ENCODE assay signal across 8 mouse cellular contexts in genomic region chr11:75164750-75165149, GRCm38 (mm10). TPM values are rescaled to one million over a fixed set of nuclear protein-coding genes. Genes with fewer than 3 reads are reported as not detected.
DNase-seq lines count a peak whose midpoint lies in the region; ATAC-seq and TF ChIP-seq lines count a peak whose summit lies in the region.

No protein-coding gene starts in this region.

- H3K4me1 ChIP-seq in brown adipose tissue, adult 24 weeks (ENCODE audit: control insufficient read depth, insufficient read depth, insufficient read length, low read length), result peaks cover 9% of the 10 kb centered on the region; the same call in 1 of the 2 replicates
- peaks cover 57% of the 10 kb centered on the region for H3K4me1 ChIP-seq in megakaryocyte, embryonic 14.5 days

- peaks cover 21% of the 10 kb centered on the region for H3K9me3 ChIP-seq in megakaryocyte, embryonic 14.5 days

- peaks cover 51% of the 10 kb centered on the region for H3K27me3 ChIP-seq in megakaryocyte, embryonic 14.5 days (replicated peaks)

- peak; percentile 50 for TF ChIP-seq CTCF in layer of hippocampus, adult 2 months (conservative IDR thresholded peaks at IDR 0.05)

- H3K36me3 ChIP-seq in megakaryocyte, embryonic 14.5 days (replicated peaks; ENCODE audit: low read length), result peaks cover 48% of the 10 kb centered on the region

- H3K4me3 ChIP-seq in layer of hippocampus, adult 2 months, result no peak overlapping the region; the same call in 1 of the 2 replicates
- peak overlapping the region; percentile 84 for H3K4me3 ChIP-seq in brown adipose tissue, adult 24 weeks (ENCODE audit: insufficient read depth, low read depth, low read length)
- H3K4me3 ChIP-seq in megakaryocyte, embryonic 14.5 days (replicated peaks), result peak overlapping the region; percentile 74

- no peak for DNase-seq in layer of hippocampus, adult 2 months (ENCODE audit: low spot score in 2 of 2)
- no peak for DNase-seq in layer of hippocampus, adult 18-20 months (ENCODE audit: low spot score in 2 of 2)
- DNase-seq in cerebellum, postnatal 36 days, result no peak
- no peak for DNase-seq in spleen, adult 18-20 months
- no peak for DNase-seq in thymus, postnatal 14 days

- ATAC-seq in hematopoietic stem cell, adult 5-6 weeks (replicated peaks in 1 of 2; ENCODE audit: insufficient read depth in 1 of 2, low FRiP score in 2 of 2, low TSS enrichment in 1 of 2, low read depth in 1 of 2, poor library complexity in 2 of 2, severe bottlenecking in 2 of 2), result peak; percentile 73 to 74

- no peak overlapping the region for H3K27ac ChIP-seq in layer of hippocampus, adult 2 months
- peak overlapping the region; percentile 28 for H3K27ac ChIP-seq in brown adipose tissue, adult 24 weeks (replicated peaks; ENCODE audit: low read depth, low read length)

RNA-seq across cellular contexts. Expression of gene Hic1, which starts 4.6 kb away (rescaled TPM):
- total RNA-seq in layer of hippocampus, adult 2 months (2021), result 1 to 10 TPM; 3.8 to 3.9 TPM
- 1 to 10 TPM; 2.7 to 3.3 TPM for total RNA-seq in layer of hippocampus, adult 18-20 months (2021)
- polyA plus RNA-seq in brown adipose tissue, adult 24 weeks (2012; ENCODE audit: insufficient read depth, insufficient read length, missing spikeins), result 4.9 and 5.3 TPM in 2 replicates
- not detected in 2 replicates for total RNA-seq in hematopoietic stem cell, adult 5-6 weeks (2017)
- polyA plus RNA-seq in megakaryocyte, embryonic 14.5 days (2012; ENCODE audit: insufficient read depth, low replicate concordance), result 0.41 TPM in 1 of 2 replicates, not detected in the other

RNA-seq across cellular contexts. Expression of gene Ovca2, which starts 13.9 kb away (rescaled TPM):
- 10 to 100 TPM; 19.3 to 22.4 TPM for total RNA-seq in layer of hippocampus, adult 2 months (2021)
- total RNA-seq in layer of hippocampus, adult 18-20 months (2021), result 10 to 100 TPM; 18.3 to 20.5 TPM
- polyA plus RNA-seq in brown adipose tissue, adult 24 weeks (2012; ENCODE audit: insufficient read depth, insufficient read length, missing spikeins), result 10.4 and 13.2 TPM in 2 replicates
- 17.1 and 20.8 TPM in 2 replicates for total RNA-seq in hematopoietic stem cell, adult 5-6 weeks (2017)
- 1.1 and 4.0 TPM in 2 replicates for polyA plus RNA-seq in megakaryocyte, embryonic 14.5 days (2012; ENCODE audit: insufficient read depth, low replicate concordance)

RNA-seq across cellular contexts. Expression of gene Dph1, which starts 26.3 kb away (rescaled TPM):
- 10 to 100 TPM; 30.7 to 31.4 TPM for total RNA-seq in layer of hippocampus, adult 2 months (2021)
- 10 to 100 TPM; 33.2 to 33.9 TPM for total RNA-seq in layer of hippocampus, adult 18-20 months (2021)
- 8.8 and 9.4 TPM in 2 replicates for polyA plus RNA-seq in brown adipose tissue, adult 24 weeks (2012; ENCODE audit: insufficient read depth, insufficient read length, missing spikeins)
- total RNA-seq in hematopoietic stem cell, adult 5-6 weeks (2017), result 7.8 and 14.0 TPM in 2 replicates
- polyA plus RNA-seq in megakaryocyte, embryonic 14.5 days (2012; ENCODE audit: insufficient read depth, low replicate concordance), result 19.5 and 24.9 TPM in 2 replicates

RNA-seq across cellular contexts. Expression of gene Rtn4rl1, which starts 28.8 kb away (rescaled TPM):
- total RNA-seq in layer of hippocampus, adult 2 months (2021), result 100 to 1,000 TPM; 104 to 110 TPM
- 100 to 1,000 TPM; 109 to 117 TPM for total RNA-seq in layer of hippocampus, adult 18-20 months (2021)
- polyA plus RNA-seq in brown adipose tissue, adult 24 weeks (2012; ENCODE audit: insufficient read depth, insufficient read length, missing spikeins), result 5.3 and 6.1 TPM in 2 replicates
- 0.84 TPM in 1 of 2 replicates, not detected in the other for total RNA-seq in hematopoietic stem cell, adult 5-6 weeks (2017)
- polyA plus RNA-seq in megakaryocyte, embryonic 14.5 days (2012; ENCODE audit: insufficient read depth, low replicate concordance), result 0.29 TPM in 1 of 2 replicates, not detected in the other
